Mouse (Mus musculus) testis, adult 2 months (tissue): ENCODE data around the gene Zfp26. TPM values are rescaled to one million over a fixed set of nuclear protein-coding genes. Genes with fewer than 3 reads are reported as not detected.

Experiments
- H3K27ac ChIP-seq: fragments of 200-500 bp; 2 replicates; pipeline ENCODE4 v1.5.1; 2012; ENCODE audit warnings: low read depth, low read length; ENCODE audit not compliant: control insufficient read depth, insufficient read depth
- H3K27me3 ChIP-seq: fragments of 200-500 bp; 2 replicates; pipeline ENCODE4 v1.6.1; 2012; ENCODE audit warnings: mild to moderate bottlenecking, low read length, moderate library complexity; ENCODE audit not compliant: control insufficient read depth, insufficient read depth
- H3K36me3 ChIP-seq: fragments of 200-500 bp; 2 replicates; pipeline ENCODE4 v1.6.1; 2012; ENCODE audit warnings: mild to moderate bottlenecking, low read length; ENCODE audit not compliant: control insufficient read depth, insufficient read depth
- H3K4me1 ChIP-seq: fragments of 200-500 bp; 2 replicates; pipeline ENCODE4 v1.6.1; 2012; ENCODE audit warnings: low read length; ENCODE audit not compliant: control insufficient read depth, insufficient read depth
- H3K4me3 ChIP-seq: fragments of 200-500 bp; 2 replicates; pipeline ENCODE4 v1.5.1; 2012; ENCODE audit warnings: low read depth, mild to moderate bottlenecking, low read length, moderate library complexity, mixed read lengths; ENCODE audit not compliant: control insufficient read depth
- CTCF ChIP-seq: fragments of 200-500 bp; IDR thresholded peaks from 2 replicates; pipeline ENCODE4 v1.5.1; 2012; ENCODE audit warnings: low read depth, mild to moderate bottlenecking, inconsistent platforms, low read length, moderate library complexity; ENCODE audit not compliant: control insufficient read depth, insufficient read depth, insufficient replicate concordance
- POLR2A ChIP-seq: fragments of 200-500 bp; IDR thresholded peaks from 2 replicates; pipeline ENCODE4 v1.6.1; 2012; ENCODE audit warnings: low read depth, mild to moderate bottlenecking, inconsistent platforms, low read length, moderate library complexity; ENCODE audit not compliant: control insufficient read depth
- polyA plus RNA-seq: library from polyadenylated mRNA; depleted of rRNA; stranded (reverse); fragments of >200 nt; gene quantifications from 2 replicates; pipeline ENCODE4 v1.2.3, GENCODE M21; 2012; rRNA removed

Zfp26 gene
- polyA plus RNA-seq, 1 experiment, result 2.3 TPM

DNA sequence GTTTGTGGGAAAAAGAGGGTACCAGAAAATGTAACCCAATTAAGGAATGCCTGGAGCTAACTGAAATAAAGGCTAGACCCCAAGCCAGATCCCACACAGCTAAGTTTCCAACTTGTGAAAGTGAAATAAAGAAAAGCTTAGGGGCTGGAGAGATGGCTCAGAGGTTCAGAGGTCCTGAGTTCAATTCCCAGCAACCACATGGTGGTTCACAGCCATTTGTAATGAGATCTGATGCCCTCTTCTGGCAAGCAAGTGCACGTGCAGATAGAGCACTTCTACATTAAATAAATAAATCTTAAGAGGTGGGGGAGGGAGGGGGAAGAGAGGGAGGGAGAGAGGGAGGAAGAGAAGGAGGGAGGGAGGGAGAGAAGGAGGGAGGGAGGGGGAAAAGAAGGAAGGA, 48.5 kb downstream of the Zfp26 start:
- H3K36me3 ChIP-seq, result no peaks in the 10 kb centered on the region
- no peak for TF ChIP-seq POLR2A
- TF ChIP-seq CTCF, result no peak
- H3K27me3 ChIP-seq, result no peaks in the 10 kb centered on the region
- H3K4me1 ChIP-seq, result no peaks in the 10 kb centered on the region
- H3K27ac ChIP-seq, result no peak overlapping the region
- no peak overlapping the region for H3K4me3 ChIP-seq

DNA sequence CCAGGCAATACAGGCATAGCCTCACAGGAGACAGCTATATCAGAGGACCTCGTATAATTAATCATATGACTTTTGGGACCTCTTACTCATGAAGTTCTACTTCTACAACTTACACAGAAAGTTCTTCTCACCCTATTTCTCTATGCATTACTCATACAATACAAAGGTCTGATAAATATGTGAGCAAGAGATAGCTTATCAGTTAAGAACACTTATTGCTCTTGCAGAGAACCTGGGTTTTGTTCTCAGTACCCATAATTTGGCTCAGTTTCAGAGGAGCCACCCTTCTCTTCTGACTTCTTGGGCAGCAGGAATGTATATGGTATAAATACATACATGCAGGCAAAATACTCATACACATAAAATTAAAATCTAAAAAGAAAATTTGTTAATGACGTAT, 50.6 kb downstream of the Zfp26 start:
- Histone ChIP-seq H3K27me3 (no peaks in the 10 kb centered on the region), H3K4me3 (no peak overlapping the region), H3K27ac (no peak overlapping the region), H3K4me1 (no peaks in the 10 kb centered on the region), H3K36me3 (no peaks in the 10 kb centered on the region)
- no peak for TF ChIP-seq CTCF
- TF ChIP-seq POLR2A, result no peak

DNA sequence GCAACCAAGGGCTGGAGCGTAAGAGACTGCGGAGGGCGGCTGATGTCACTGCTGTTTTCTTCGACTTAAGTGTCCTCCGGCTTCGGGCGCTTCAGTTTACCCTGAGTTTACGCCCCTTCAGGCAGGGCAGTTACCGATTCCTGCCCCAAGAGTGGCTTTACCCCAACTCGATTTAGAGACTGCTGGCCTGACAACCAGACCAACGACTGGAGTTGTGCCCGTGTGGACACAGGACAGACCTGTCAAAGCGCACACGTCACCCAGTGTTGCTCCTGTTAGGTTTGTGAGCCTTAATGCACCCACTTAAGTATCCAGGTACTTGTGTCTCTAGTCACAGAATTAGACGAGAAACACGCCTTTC, 74.6 kb downstream of the Zfp26 start:
- Histone ChIP-seq H3K27ac (peak overlapping the region; percentile 90), H3K36me3 (no peaks in the 10 kb centered on the region), H3K27me3 (no peaks in the 10 kb centered on the region), H3K4me1 (peaks cover 2% of the 10 kb centered on the region; the same call in 1 of the 2 replicates), H3K4me3 (peak overlapping the region; percentile 96)
- TF ChIP-seq CTCF, result no peak; the same call in 1 of the 2 replicates
- TF ChIP-seq POLR2A, result no peak

DNA sequence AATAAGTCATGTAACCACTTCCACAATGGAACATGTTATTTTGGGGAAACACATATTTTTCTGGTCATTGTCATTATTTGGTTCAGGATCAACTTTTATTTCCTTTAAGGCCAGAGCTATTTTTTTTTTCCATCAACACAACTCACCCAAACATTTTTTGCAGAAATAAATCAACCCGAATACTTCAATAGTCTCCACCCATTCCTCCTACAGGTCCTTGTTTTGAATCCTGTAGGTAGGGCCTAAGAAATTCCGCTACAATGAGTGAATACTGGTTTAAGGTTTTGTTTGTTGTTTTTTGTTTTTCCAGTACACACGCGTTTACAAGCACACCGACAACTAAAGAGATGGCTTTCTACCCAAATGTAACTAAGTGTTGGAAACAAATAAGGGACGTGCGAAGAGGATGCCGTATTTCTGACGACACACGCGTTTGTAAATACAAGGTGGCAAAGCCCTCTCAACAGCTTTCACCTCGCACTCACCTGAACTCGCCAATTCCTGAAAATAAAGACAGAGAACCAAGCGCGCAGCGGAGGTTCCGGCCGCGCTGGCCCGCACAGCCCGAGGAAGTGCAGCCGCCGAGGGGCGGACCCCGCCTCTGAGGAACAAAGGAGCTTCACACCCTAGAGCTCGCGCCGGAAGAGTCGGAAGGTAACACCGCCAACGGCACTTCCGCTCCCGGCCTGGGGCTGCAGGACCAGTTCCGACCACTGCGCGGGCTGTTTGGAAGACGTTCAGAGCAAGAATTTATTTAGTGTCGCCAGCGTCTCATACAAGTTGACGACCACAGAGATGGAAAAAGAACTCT, 75.2 kb downstream of the Zfp26 start, which contains the start of gene Zfp560:
Gene Zfp560, minus strand, starts transcription at position 646 of the 811 bp plus-strand sequence.
- no peaks in the 10 kb centered on the region for H3K27me3 ChIP-seq
- H3K27ac ChIP-seq, result peak within 1 kb of the TSS; percentile 92
- peaks cover 2% of the 10 kb centered on the region; the same call in 1 of the 2 replicates for H3K4me1 ChIP-seq
- H3K4me3 ChIP-seq, result peak within 1 kb of the TSS; percentile 96
- H3K36me3 ChIP-seq, result no peaks in the 10 kb centered on the region
- TF ChIP-seq CTCF (peak; percentile 59), POLR2A (peak; percentile 92)

DNA sequence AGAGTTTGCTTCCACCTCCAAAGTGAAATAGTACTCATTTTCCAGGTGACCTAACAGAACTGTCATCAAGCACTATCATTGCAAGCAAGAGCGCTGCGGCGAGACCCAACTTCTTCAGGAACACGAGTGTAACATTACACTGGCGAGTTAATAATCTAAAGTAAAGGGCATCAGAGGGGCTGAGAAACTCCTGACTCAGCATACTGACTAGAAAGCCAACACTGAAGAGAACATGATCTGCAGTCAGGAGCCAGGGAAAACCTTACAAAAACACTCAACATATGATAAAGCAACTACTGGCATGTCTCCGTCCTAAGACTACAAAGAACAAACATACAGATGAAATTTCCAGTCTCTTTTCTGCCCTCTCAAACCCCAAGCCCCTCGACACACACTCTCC, 76.3 kb downstream of the Zfp26 start:
- no peaks in the 10 kb centered on the region for H3K36me3 ChIP-seq
- H3K27ac ChIP-seq, result no peak overlapping the region
- TF ChIP-seq POLR2A (no peak), CTCF (no peak)
- peaks cover 2% of the 10 kb centered on the region; the same call in 1 of the 2 replicates for H3K4me1 ChIP-seq
- H3K27me3 ChIP-seq, result no peaks in the 10 kb centered on the region
- no peak overlapping the region for H3K4me3 ChIP-seq

Other genes with a start within 250 kb of the Zfp26 start
- not detected in 2 replicates for gene Olfr871, start 248.0 kb downstream of the Zfp26 start, polyA plus RNA-seq
- gene Olfr872, start 223.0 kb downstream of the Zfp26 start, polyA plus RNA-seq, result 0.28 and 0.37 TPM in 2 replicates
- 0.15 TPM in 1 of 2 replicates, not detected in the other for gene Olfr39, start 177.8 kb downstream of the Zfp26 start, polyA plus RNA-seq
- 0.06 and 0.23 TPM in 2 replicates for gene Olfr873, start 161.6 kb downstream of the Zfp26 start, polyA plus RNA-seq
- not detected in 2 replicates for gene Olfr18, start 124.1 kb downstream of the Zfp26 start, polyA plus RNA-seq
- 26.5 and 28.8 TPM in 2 replicates for gene Zfp560, start 75.0 kb downstream of the Zfp26 start, polyA plus RNA-seq
- gene Zfp426, start 32.6 kb upstream of the Zfp26 start, polyA plus RNA-seq, result 8.8 and 9.4 TPM in 2 replicates
- 2.1 and 2.5 TPM in 2 replicates for gene Zfp266, start 61.3 kb upstream of the Zfp26 start, polyA plus RNA-seq
- 2.4 and 2.8 TPM in 2 replicates for gene Zfp846, start 121.1 kb upstream of the Zfp26 start, polyA plus RNA-seq
- gene Ubl5, start 182.7 kb upstream of the Zfp26 start, polyA plus RNA-seq, result 175 and 241 TPM in 2 replicates
- 35.7 and 40.5 TPM in 2 replicates for gene Fbxl12, start 184.6 kb upstream of the Zfp26 start, polyA plus RNA-seq
- gene Pin1, start 191.9 kb upstream of the Zfp26 start, polyA plus RNA-seq, result 17.7 and 17.8 TPM in 2 replicates